Mouse (Mus musculus): ENCODE results near the gene B3galt4.
"Not testable (repeated sequence)": the region's sequence is repeated elsewhere in the genome, so short reads cannot be mapped to it uniquely, and the experiment has no call there.

The B3galt4 gene

GRCm38 (mm10) chr17:33951021-33951946, at the start of gene B3galt4:
B3galt4 (minus strand) TSS chr17:33951488.
- peak; percentile 71 to 77 for DNase-seq

GRCm38 (mm10) chr17:34000796-34001195, 49.5 kb upstream of the B3galt4 start:
- DNase-seq: not testable (repeated sequence)

- peak; percentile 95 for DNase-seq
These were observed 48.9 kb upstream of the B3galt4 start, which contains the start of gene H2-K1 for GRCm38 (mm10) chr17:34000150-34000537. H2-K1 (minus strand) TSS chr17:34000347.

GRCm38 (mm10) chr17:33999341-34000149, 48.3 kb upstream of the B3galt4 start:
- peak; percentile 18 to 37 for DNase-seq

GRCm38 (mm10) chr17:33998697-33999096, 47.4 kb upstream of the B3galt4 start:
- peak; percentile 19 to 22 for DNase-seq

GRCm38 (mm10) chr17:33997025-33997424, 45.7 kb upstream of the B3galt4 start:
- not testable (repeated sequence) for DNase-seq

GRCm38 (mm10) chr17:33995651-33996050, 44.4 kb upstream of the B3galt4 start:
- no peak for DNase-seq

- DNase-seq: no peak
These were observed 43.7 kb upstream of the B3galt4 start for GRCm38 (mm10) chr17:33994959-33995358.

GRCm38 (mm10) chr17:33991788-33992664, 40.7 kb upstream of the B3galt4 start:
- peak in 1 of 2 experiments; percentile 67 for DNase-seq

- DNase-seq: peak; percentile 57 to 76
These were observed 30.8 kb upstream of the B3galt4 start for GRCm38 (mm10) chr17:33982136-33982535.

- DNase-seq: peak; percentile 79
These were observed 30.1 kb upstream of the B3galt4 start for GRCm38 (mm10) chr17:33981192-33981909.

- no peak for DNase-seq
These were observed 29.1 kb upstream of the B3galt4 start for GRCm38 (mm10) chr17:33980181-33981035.

GRCm38 (mm10) chr17:33979512-33980050, 28.3 kb upstream of the B3galt4 start:
- no peak for DNase-seq

- peak; percentile 79 to 83 for DNase-seq
These were observed 27.3 kb upstream of the B3galt4 start for GRCm38 (mm10) chr17:33978631-33979031.

GRCm38 (mm10) chr17:33977861-33978557, 26.7 kb upstream of the B3galt4 start:
- no peak for DNase-seq

- no peak for DNase-seq
These were observed 22.3 kb upstream of the B3galt4 start for GRCm38 (mm10) chr17:33973572-33973971.

- no peak for DNase-seq
These were observed 21.4 kb upstream of the B3galt4 start for GRCm38 (mm10) chr17:33972691-33973090.

GRCm38 (mm10) chr17:33969394-33969793, 18.1 kb upstream of the B3galt4 start:
- no peak for DNase-seq

GRCm38 (mm10) chr17:33968927-33969326, 17.6 kb upstream of the B3galt4 start:
- DNase-seq: peak in 1 of 2 experiments; percentile 37

GRCm38 (mm10) chr17:33968489-33968888, 17.2 kb upstream of the B3galt4 start:
- peak; percentile 60 to 81 for DNase-seq
